Mouse (Mus musculus): ENCODE measurements around the gene Supt5.

- TF ChIP-seq ZNF384 (IDR thresholded peaks at IDR 0.05; ENCODE audit: low read depth, low read length) (no peak), CTCF (IDR thresholded peaks at IDR 0.05 in 2 of 3, conservative IDR thresholded peaks at IDR 0.05 in 1 of 3; ENCODE audit: control insufficient read depth in 1 of 3, insufficient read depth in 1 of 3, low read depth in 2 of 3, low read length in 3 of 3, poor library complexity in 1 of 3, severe bottlenecking in 1 of 3) (no peak), POLR2AphosphoS5 (IDR thresholded peaks at IDR 0.05; ENCODE audit: borderline replicate concordance, low read depth, low read length) (no peak), CHD2 (IDR thresholded peaks at IDR 0.05; ENCODE audit: low read length) (no peak), GATA1 (IDR thresholded peaks at IDR 0.05; ENCODE audit: low read depth, low read length) (no peak), ZMIZ1 (IDR thresholded peaks at IDR 0.05; ENCODE audit: low read depth, low read length) (no peak)
These were observed 19.8 kb downstream of the Supt5 start for GRCm38 (mm10) chr7:28318714-28319113.

Measured in MEL (cell line).